Mouse (Mus musculus): ENCODE results near the gene Mios. TPM values are rescaled to one million over a fixed set of nuclear protein-coding genes. Genes with fewer than 3 reads are reported as not detected.

The Mios gene
- polyA plus RNA-seq (2017; shearing (Covaris generic)), result 21.5 TPM

GRCm38 (mm10) chr6:8209047-8209865 is at the start of gene Mios:
Gene Mios (plus strand): TSS chr6:8209222.

GRCm38 (mm10) chr6:8192517-8192916 is 16.5 kb upstream of the Mios start, which contains the start of gene Col28a1:
Gene Col28a1 (minus strand): TSS chr6:8192617.

DNA sequence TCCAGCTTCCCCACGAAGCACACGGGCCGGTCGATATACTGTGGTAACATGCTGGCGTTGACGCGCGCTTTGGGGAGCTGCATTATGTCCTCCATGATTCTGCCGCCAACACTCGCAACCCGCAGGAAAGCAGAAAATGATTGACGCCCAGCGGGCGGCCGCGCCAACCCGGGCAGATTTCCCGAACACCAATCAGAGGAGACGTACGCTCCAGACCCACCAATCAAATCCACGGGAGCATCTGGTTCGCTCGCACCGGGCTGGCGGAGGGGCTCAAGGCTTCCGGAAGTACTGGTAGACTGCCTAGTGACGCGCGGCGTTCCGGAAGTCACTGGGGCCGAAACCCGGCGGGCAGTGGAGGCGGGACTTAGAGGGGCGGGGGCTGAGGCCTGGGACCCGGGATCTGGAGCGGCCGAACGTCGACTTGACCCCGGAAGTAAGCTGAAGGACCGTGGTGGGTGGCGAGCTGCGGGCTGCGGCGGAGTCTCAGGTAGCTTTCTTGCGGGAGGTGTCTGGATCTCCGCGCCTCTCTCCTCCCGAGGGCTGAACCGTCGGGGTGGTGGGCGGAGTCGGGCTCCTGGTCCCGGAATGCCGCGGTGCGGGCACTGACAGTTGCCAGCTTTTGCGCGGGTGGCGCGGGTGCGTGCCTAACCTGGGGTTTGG is 50.1 kb downstream of the Mios start, which contains the start of the genes Rpa3, Umad1 and Gm45062:
Gene Rpa3, minus strand, starts transcription at position 170 of the 663 bp plus-strand sequence.
Gene Umad1, plus strand, starts transcription at position 285 of the 663 bp plus-strand sequence.
Gene Gm45062, plus strand, starts transcription at position 447 of the 663 bp plus-strand sequence.

Other genes starting within 250 kb of the Mios start
- gene Col28a1, start 16.6 kb upstream of the Mios start, polyA plus RNA-seq (2017; shearing (Covaris generic)), result not detected
- 39.9 TPM for gene Rpa3, start 50.0 kb downstream of the Mios start, polyA plus RNA-seq (2017; shearing (Covaris generic))
- 12.4 TPM for gene Umad1, start 50.1 kb downstream of the Mios start, polyA plus RNA-seq (2017; shearing (Covaris generic))
- 1.7 TPM for gene Gm45062, start 50.2 kb downstream of the Mios start, polyA plus RNA-seq (2017; shearing (Covaris generic))